Mouse (Mus musculus) lung, postnatal 0 days (tissue): ENCODE measurements around the gene Dock8. TPM values are rescaled to one million over a fixed set of nuclear protein-coding genes. Genes with fewer than 3 reads are reported as not detected.

Experiments used
- ATAC-seq: fragments of 200-750 bp; cut with Nextera tagmentation; 2 replicates; pipeline ENCODE4 v1.8.0; 2017; ENCODE audit warnings: moderate library complexity
- DNase-seq: peaks from one replicate; pipeline ENCODE4 v3.0.0-alpha.2; 2016; ENCODE audit warnings: low spot score
- H3K27ac ChIP-seq: fragments of 300-500 bp; sonication (generic); 2 replicates; pipeline ENCODE4 v1.5.1; 2014; ENCODE audit warnings: antibody characterized with exemption, mild to moderate bottlenecking, low read length, mixed read lengths
- H3K27me3 ChIP-seq: fragments of 300-500 bp; sonication (generic); replicated peaks from 2 replicates; pipeline ENCODE4 v1.6.1; 2014; ENCODE audit warnings: low read length, mixed read lengths; ENCODE audit not compliant: insufficient read depth
- H3K36me3 ChIP-seq: fragments of 300-500 bp; sonication (generic); 2 replicates; pipeline ENCODE4 v1.6.1; 2014; ENCODE audit warnings: low read length, mixed read lengths; ENCODE audit not compliant: insufficient read depth
- H3K4me1 ChIP-seq: fragments of 300-500 bp; sonication (generic); 2 replicates; pipeline ENCODE4 v1.6.1; 2014; ENCODE audit warnings: antibody characterized with exemption, low read depth, low read length, mixed read lengths; ENCODE audit not compliant: insufficient read depth
- H3K4me2 ChIP-seq: fragments of 300-500 bp; sonication (generic); replicated peaks from 2 replicates; pipeline ENCODE4 v1.6.1; 2014; ENCODE audit warnings: low read depth, mild to moderate bottlenecking, low read length, moderate library complexity, mixed read lengths
- H3K4me3 ChIP-seq: fragments of 300-500 bp; sonication (generic); 2 replicates; pipeline ENCODE4 v1.5.1; 2014; ENCODE audit warnings: low read depth, low read length
- H3K9ac ChIP-seq: fragments of 300-500 bp; sonication (generic); replicated peaks from 2 replicates; pipeline ENCODE4 v1.6.1; 2014; ENCODE audit warnings: low read depth, mild to moderate bottlenecking
- H3K9me3 ChIP-seq: fragments of 300-500 bp; sonication (generic); 2 replicates; pipeline ENCODE4 v1.6.1; 2016; ENCODE audit warnings: low read length, mixed read lengths
- CTCF ChIP-seq: IDR thresholded peaks from 2 replicates; pipeline ENCODE4 v1.5.1; 2016; ENCODE audit warnings: antibody characterized with exemption, mild to moderate bottlenecking
- EP300 ChIP-seq: IDR thresholded peaks from 2 replicates; pipeline ENCODE4 v1.6.1; 2016; ENCODE audit warnings: antibody characterized with exemption, mild to moderate bottlenecking, control low read depth
- WGBS: fragments of 180-500 bp; shearing (Covaris S2); extraction: QIAGEN DNeasy Blood & Tissue Kit; methylation state at CpG from one replicate; pipeline ENCODE4 v1.1.7; 2014; 5-methylcytosine and 5-hydroxymethylcytosine counted together
- polyA plus RNA-seq: library from polyadenylated mRNA; unstranded; fragments of >200 nt; fragmentation: Nextera tagmentation; extraction: Ambion mirVana; gene quantifications from 2 replicates; pipeline ENCODE4 v1.2.1, GENCODE M21; 2015

Dock8 gene
- polyA plus RNA-seq, 1 experiment from 2014 or later = 8.1 TPM

DNA sequence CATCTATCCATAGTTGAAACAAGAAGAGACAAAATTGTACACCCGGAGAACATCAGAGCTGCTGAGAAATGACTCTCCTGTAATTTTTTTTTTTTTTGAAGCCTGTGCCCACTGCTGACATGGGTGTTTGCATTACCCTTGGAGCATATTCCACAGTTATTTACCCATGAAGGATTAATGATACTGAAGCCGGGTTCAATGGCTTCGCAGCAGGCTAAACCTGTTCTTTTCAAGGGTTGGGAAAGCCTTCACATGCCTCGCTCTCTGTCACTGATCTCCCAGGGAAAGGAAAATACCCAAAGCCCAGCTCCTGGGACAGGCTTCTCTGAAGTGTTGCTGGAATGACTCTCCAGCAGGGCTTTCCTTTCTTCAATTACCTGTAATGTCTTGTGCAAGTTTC, 37.9 kb downstream of the Dock8 start:
- H3K9me3 ChIP-seq = no peaks in the 10 kb centered on the region
- H3K27ac ChIP-seq = peak overlapping the region; percentile 54; the same call in 1 of the 2 replicates
- no peaks in the 10 kb centered on the region for H3K27me3 ChIP-seq
- H3K4me2 ChIP-seq = no peak overlapping the region
- peaks cover 3% of the 10 kb centered on the region; the same call in 1 of the 2 replicates for H3K4me1 ChIP-seq
- peak; percentile 76 for DNase-seq
- TF ChIP-seq EP300 (no peak; the same call in none of the 2 replicates), CTCF (no peak)
- no peaks in the 10 kb centered on the region for H3K36me3 ChIP-seq
- 53% methylated on average over 4 of the region's 4 CpGs for WGBS
- no peak overlapping the region for H3K4me3 ChIP-seq
- peak; percentile 80 for ATAC-seq
- no peak overlapping the region for H3K9ac ChIP-seq

DNA sequence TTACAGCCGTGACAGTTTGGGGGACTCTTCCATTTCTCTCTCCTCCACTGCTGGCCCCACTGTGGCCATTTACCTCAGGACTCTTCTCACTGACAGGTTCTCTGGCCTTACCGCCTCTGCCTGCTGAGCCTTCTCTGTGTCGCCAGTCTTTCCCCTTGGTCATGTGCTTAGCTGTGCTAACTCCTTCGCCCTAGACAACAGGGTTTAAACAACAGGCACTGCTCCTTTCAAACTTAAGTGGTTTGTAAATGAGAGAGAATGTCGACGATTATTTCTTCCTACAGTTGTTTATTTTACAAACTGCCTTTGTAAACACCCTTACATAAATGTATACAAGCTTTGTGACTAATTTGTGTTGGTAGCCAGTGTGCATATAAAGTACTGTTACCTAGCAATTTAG, 39.0 kb downstream of the Dock8 start:
- ATAC-seq (no peak), DNase-seq (peak; percentile 17)
- Histone ChIP-seq H3K27ac (peak overlapping the region; percentile 47), H3K4me2 (no peak overlapping the region), H3K4me1 (peaks cover 3% of the 10 kb centered on the region; the same call in 1 of the 2 replicates), H3K36me3 (no peaks in the 10 kb centered on the region), H3K9ac (no peak overlapping the region), H3K9me3 (no peaks in the 10 kb centered on the region), H3K27me3 (no peaks in the 10 kb centered on the region), H3K4me3 (no peak overlapping the region)
- 23% methylated on average over 6 of the region's 6 CpGs for WGBS
- no peak for TF ChIP-seq EP300
- TF ChIP-seq CTCF = no peak

DNA sequence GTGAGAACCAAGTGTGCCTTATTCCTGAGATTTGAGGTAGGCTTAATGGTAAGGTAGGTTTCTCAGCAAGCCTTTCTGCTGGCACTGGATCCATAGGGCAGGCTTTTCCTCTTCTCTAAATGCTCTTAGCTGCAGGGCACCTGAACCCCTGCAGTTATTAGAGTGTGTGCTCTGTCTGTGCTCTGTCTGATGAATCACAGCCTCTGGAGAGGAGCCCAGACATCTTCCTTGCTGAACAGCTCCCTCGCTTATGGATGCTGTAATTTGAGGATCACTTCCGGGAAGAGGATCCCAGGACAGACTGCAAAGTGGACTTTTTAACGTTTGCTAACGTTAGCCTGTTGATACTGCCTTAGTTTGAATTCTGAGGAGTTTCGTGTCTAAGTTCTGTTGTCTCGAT, 41.9 kb downstream of the Dock8 start:
- H3K27me3 ChIP-seq = no peaks in the 10 kb centered on the region
- peaks cover 3% of the 10 kb centered on the region; the same call in 1 of the 2 replicates for H3K4me1 ChIP-seq
- no peaks in the 10 kb centered on the region for H3K36me3 ChIP-seq
- H3K9me3 ChIP-seq = no peaks in the 10 kb centered on the region
- H3K27ac ChIP-seq = no peak overlapping the region
- ATAC-seq (no peak), DNase-seq (no peak)
- TF ChIP-seq EP300 (no peak), CTCF (no peak)
- no peak overlapping the region for H3K4me2 ChIP-seq
- no peak overlapping the region for H3K9ac ChIP-seq
- H3K4me3 ChIP-seq = no peak overlapping the region
- 30% methylated on average over 6 of the region's 6 CpGs for WGBS

DNA sequence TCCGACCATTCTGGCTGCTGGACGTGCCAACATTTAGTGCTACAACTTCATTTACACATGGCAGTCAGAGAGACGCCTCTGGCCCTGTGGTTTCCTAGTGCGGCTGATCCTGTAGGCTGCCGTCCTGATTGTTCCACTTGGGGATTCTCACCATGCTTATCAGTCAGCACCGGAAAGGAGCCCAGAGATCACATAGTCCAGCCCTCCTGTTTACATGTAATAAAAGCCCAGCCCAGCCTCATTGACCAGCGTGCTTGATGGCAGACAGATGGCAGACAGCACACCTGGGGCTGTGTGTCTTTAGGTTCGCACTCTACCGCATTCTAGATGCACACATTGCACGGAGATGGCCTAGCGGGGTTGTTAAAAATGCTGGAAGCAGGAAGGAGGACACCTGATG, 43.6 kb downstream of the Dock8 start:
- Histone ChIP-seq H3K4me3 (no peak overlapping the region), H3K27me3 (no peaks in the 10 kb centered on the region), H3K4me2 (no peak overlapping the region), H3K4me1 (peaks cover 3% of the 10 kb centered on the region; the same call in 1 of the 2 replicates), H3K36me3 (no peaks in the 10 kb centered on the region), H3K9me3 (no peaks in the 10 kb centered on the region), H3K9ac (no peak overlapping the region), H3K27ac (no peak overlapping the region)
- DNase-seq (no peak), ATAC-seq (no peak)
- TF ChIP-seq EP300 (no peak), CTCF (no peak)
- 62% methylated on average over 11 of the region's 11 CpGs for WGBS

DNA sequence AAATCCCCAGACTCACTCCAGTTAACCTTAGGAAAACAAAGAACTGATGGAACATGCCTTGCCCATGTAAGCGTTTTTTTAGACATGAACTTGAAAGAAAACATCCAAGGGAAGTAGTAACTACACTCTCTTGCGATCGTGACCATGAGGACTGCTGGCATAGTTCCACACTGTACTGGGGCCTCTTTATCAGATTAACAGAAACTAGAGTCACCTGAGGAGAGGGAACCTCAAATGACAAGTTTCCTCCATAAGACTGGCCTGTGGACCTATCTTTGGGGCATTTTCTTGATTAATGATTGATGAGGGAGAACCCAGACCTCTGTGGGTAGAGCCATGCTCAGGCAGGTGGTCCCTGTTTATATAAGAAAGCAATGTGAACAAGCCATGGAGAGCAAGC, 44.7 kb downstream of the Dock8 start:
- DNase-seq (no peak), ATAC-seq (no peak)
- WGBS = 51% methylated on average over 3 of the region's 3 CpGs

DNA sequence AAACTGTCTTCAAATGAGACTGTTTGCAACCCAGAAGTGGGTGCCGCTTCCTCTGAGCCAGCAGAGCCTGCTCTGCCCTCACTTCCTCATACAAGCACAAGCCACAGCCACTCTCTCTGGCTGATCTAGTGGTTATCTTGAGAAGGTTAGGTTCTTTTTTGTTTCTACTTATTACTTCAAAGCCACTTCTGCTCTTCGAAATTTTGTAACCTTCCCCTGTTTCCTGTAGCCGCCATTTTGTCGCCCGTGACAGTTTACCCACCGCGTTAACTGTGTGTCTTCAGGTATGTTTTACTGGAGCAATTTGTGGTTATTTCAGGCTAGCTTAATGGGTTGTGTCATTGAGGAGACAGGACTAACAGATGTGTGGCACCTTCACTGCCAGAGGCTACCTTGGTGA, 53.0 kb downstream of the Dock8 start:
- Histone ChIP-seq H3K27me3 (no peaks in the 10 kb centered on the region), H3K4me3 (no peak overlapping the region), H3K4me2 (no peak overlapping the region), H3K27ac (no peak overlapping the region), H3K36me3 (no peaks in the 10 kb centered on the region), H3K4me1 (no peaks in the 10 kb centered on the region), H3K9me3 (no peaks in the 10 kb centered on the region), H3K9ac (no peak overlapping the region)
- 73% methylated on average over 7 of the region's 7 CpGs for WGBS
- TF ChIP-seq EP300 (no peak), CTCF (no peak)
- ATAC-seq (no peak), DNase-seq (peak; percentile 47)

More for the DNA sequence above, 44.7 kb downstream of the Dock8 start:
- no peak overlapping the region for H3K27ac ChIP-seq
- TF ChIP-seq EP300 = no peak
- no peak for TF ChIP-seq CTCF
- H3K36me3 ChIP-seq = no peaks in the 10 kb centered on the region
- no peak overlapping the region for H3K4me2 ChIP-seq
- no peaks in the 10 kb centered on the region for H3K27me3 ChIP-seq
- H3K4me3 ChIP-seq = no peak overlapping the region
- no peaks in the 10 kb centered on the region for H3K4me1 ChIP-seq
- no peak overlapping the region for H3K9ac ChIP-seq
- no peaks in the 10 kb centered on the region for H3K9me3 ChIP-seq

DNA sequence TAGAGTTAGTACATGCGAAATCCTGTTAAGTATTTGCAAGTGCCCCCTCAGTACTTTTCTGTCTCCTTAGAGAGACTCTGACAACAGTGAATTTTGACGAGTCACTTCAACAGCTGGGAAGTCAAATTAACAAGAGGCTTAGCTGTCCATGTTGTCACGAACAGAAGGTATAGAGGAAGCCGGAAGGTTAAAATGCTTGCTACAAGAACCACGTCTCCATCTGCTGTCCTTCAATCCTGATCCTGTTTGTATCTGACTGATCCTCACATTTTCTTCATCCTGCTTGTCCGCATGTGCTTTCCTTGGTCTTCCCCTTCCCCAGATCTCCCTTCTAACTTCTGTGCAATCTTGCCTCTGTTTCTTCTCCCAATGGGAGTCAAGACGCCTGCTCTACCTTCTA, 53.8 kb downstream of the Dock8 start:
- Histone ChIP-seq H3K9ac (no peak overlapping the region), H3K4me1 (no peaks in the 10 kb centered on the region), H3K4me3 (no peak overlapping the region), H3K9me3 (no peaks in the 10 kb centered on the region), H3K36me3 (no peaks in the 10 kb centered on the region), H3K27me3 (no peaks in the 10 kb centered on the region), H3K4me2 (no peak overlapping the region), H3K27ac (no peak overlapping the region)
- ATAC-seq (no peak), DNase-seq (no peak)
- 61% methylated on average over 7 of the region's 7 CpGs for WGBS
- no peak for TF ChIP-seq CTCF
- TF ChIP-seq EP300 = no peak
